Mouse (Mus musculus): ENCODE measurements around the gene Wnt3a.

Wnt3a gene

GRCm38 (mm10) chr11:59262308-59262707 lies 28.2 kb downstream of the Wnt3a start:
- DNase-seq (ENCODE audit: low spot score), result no peak

GRCm38 (mm10) chr11:59260706-59261493 lies 29.7 kb downstream of the Wnt3a start:
- DNase-seq (ENCODE audit: low spot score), result no peak

GRCm38 (mm10) chr11:59259647-59260046 lies 30.9 kb downstream of the Wnt3a start:
- no peak for DNase-seq (ENCODE audit: low spot score)

- no peak for DNase-seq (ENCODE audit: low spot score)
Measured at GRCm38 (mm10) chr11:59248101-59248500, 42.5 kb downstream of the Wnt3a start.

- DNase-seq (ENCODE audit: low spot score), result no peak
Measured at GRCm38 (mm10) chr11:59243856-59244255, 46.7 kb downstream of the Wnt3a start.

GRCm38 (mm10) chr11:59241841-59242240 lies 48.7 kb downstream of the Wnt3a start:
- DNase-seq (ENCODE audit: low spot score), result no peak

- DNase-seq (ENCODE audit: low spot score), result no peak
Measured at GRCm38 (mm10) chr11:59239796-59240195, 50.8 kb downstream of the Wnt3a start.

- DNase-seq (ENCODE audit: low spot score), result no peak
Measured at GRCm38 (mm10) chr11:59239428-59239785, 51.1 kb downstream of the Wnt3a start.

GRCm38 (mm10) chr11:59238525-59239427 lies 51.8 kb downstream of the Wnt3a start:
- DNase-seq (ENCODE audit: low spot score), result peak; percentile 85

- peak; percentile 9 for DNase-seq (ENCODE audit: low spot score)
Measured at GRCm38 (mm10) chr11:59232797-59233196, 57.8 kb downstream of the Wnt3a start.

GRCm38 (mm10) chr11:59230144-59230760 lies 60.3 kb downstream of the Wnt3a start:
- peak; percentile 78 for DNase-seq (ENCODE audit: low spot score)

GRCm38 (mm10) chr11:59228122-59228953 lies 62.2 kb downstream of the Wnt3a start, which contains the start of gene Arf1:
TSS of gene Arf1 (minus strand) at chr11:59228270.
- peak; percentile 97 for DNase-seq (ENCODE audit: low spot score)

- no peak for DNase-seq (ENCODE audit: low spot score)
Measured at GRCm38 (mm10) chr11:59227604-59228121, 62.9 kb downstream of the Wnt3a start.

- DNase-seq (ENCODE audit: low spot score), result peak; percentile 25
Measured at GRCm38 (mm10) chr11:59226787-59227603, 63.6 kb downstream of the Wnt3a start.

- no peak for DNase-seq (ENCODE audit: low spot score)
Measured at GRCm38 (mm10) chr11:59226251-59226650, 64.3 kb downstream of the Wnt3a start.

GRCm38 (mm10) chr11:59225167-59225566 lies 65.4 kb downstream of the Wnt3a start:
- DNase-seq (ENCODE audit: low spot score), result no peak

GRCm38 (mm10) chr11:59224470-59224869 lies 66.1 kb downstream of the Wnt3a start:
- DNase-seq (ENCODE audit: low spot score), result no peak

- DNase-seq (ENCODE audit: low spot score), result no peak
Measured at GRCm38 (mm10) chr11:59224025-59224424, 66.5 kb downstream of the Wnt3a start.

GRCm38 (mm10) chr11:59222306-59222705 lies 68.2 kb downstream of the Wnt3a start:
- no peak for DNase-seq (ENCODE audit: low spot score)

GRCm38 (mm10) chr11:59221604-59222003 lies 68.9 kb downstream of the Wnt3a start:
- no peak for DNase-seq (ENCODE audit: low spot score)

Measured in embryo, embryonic 10.5 days (tissue).